Mouse (Mus musculus): Measurements from ENCODE around the gene Zbtb49. TPM values are rescaled to one million over a fixed set of nuclear protein-coding genes. Genes with fewer than 3 reads are reported as not detected.

Gene Zbtb49
- polyA plus RNA-seq (2012; ENCODE audit: insufficient read depth, insufficient read length, missing spikeins) = 1.3 and 1.7 TPM in 2 replicates

DNA sequence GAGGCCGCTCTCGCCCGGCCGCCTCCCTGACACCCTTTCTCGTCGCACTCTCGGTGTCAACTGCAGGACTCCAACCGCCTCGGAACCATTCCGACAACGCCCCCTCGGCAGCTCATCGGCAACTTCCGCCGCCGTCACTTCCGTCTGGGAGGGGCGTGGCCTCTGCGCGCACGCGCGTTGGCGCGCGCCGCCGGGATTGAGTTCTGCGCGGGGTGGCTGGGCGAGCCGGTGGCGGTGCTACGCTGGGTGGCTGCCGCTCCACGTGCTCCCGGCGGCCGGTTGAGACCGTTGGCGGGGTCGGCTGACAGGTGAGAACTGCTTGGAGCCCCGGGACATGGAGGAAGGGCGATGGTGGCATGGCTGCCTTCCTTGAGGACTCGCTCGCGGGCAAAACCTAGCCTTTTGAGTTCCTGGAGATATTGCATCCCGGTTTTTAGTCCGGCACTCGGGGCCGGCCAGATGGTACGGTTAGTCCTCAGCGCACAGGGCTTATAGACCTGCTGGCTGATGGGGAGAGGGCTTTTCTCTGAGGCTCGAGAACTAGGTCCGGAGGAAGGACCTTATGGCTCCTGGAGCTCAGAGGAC lies at the start of gene Zbtb49, which contains the start of gene Lyar:
Gene Zbtb49 (minus strand): TSS at position 130 of the 585 bp plus-strand sequence.
Gene Lyar (plus strand): TSS at position 143 of the 585 bp plus-strand sequence.
- peak within 1 kb of the TSS; percentile 100 for H3K4me3 ChIP-seq (ENCODE audit: insufficient read depth, low read depth, low read length)
- H3K4me1 ChIP-seq (ENCODE audit: control insufficient read depth, insufficient read depth, insufficient read length, low read length) = peaks cover 5% of the 10 kb centered on the region; the same call in 1 of the 2 replicates
- H3K27ac ChIP-seq (replicated peaks; ENCODE audit: low read depth, low read length) = peak within 1 kb of the TSS; percentile 63

DNA sequence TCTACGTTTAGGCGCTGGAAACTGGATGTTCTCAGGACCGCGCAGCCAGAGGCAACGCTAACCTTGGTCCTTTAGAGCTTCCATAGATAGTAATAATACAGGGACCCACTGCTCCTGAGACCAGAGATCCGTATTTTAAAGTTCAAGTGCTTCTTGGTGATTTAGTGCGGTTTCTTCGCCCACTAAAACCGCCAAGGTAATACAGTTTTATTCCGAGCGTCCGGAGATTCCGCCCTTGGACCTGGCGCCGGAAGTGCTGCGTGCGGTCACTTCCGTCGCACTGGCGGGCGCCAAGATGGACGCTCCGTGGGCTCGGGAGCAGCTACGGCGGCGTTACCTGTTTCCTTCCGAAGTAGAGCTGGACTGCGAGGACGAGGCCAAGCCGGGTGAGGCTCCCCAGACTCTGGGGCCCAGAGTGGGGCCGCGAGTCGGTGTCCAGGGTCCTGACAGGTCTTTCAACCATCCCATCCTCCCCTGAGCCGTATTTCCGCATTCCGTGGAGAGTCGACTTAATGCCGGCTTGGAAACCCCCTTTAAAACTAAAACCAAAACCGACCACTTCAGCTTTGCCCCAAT lies 39.9 kb upstream of the Zbtb49 start, which contains the start of gene Tmem128:
Gene Tmem128 (plus strand): TSS at position 79 of the 576 bp plus-strand sequence.
- peak within 1 kb of the TSS; percentile 86 for H3K4me3 ChIP-seq (ENCODE audit: insufficient read depth, low read depth, low read length)
- H3K4me1 ChIP-seq (ENCODE audit: control insufficient read depth, insufficient read depth, insufficient read length, low read length) = no peaks in the 10 kb centered on the region
- H3K27ac ChIP-seq (replicated peaks; ENCODE audit: low read depth, low read length) = peak within 1 kb of the TSS; percentile 95

DNA sequence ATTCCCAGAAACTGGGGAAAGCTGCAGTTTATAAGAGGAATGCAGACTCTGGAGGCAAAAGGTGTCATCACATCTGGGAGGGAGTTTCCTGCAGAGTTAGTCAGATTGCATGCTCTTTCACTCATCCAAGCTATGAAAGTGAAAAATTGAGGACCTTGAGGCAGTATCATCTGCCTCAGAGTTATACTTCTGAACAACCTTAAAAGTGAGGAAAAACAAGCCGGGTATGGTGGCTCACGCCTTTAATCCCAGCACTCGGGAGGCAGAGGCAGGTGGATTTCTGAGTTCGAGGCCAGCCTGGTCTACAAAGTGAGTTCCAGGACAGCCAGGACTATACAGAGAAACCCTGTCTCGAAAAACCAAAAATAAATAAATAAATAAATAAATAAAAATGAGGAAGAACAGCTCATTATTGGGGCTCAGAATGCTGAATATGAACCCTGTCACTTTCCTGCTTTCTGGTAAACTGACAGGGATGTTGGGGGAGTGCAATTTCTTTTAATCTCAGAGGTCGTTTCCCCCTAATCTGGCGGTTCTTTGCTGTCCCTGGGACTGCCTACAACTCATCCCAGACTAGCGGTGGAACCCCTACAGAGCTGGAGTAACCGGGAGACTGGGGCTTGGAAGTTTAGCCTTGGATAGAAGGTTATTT lies 39.3 kb upstream of the Zbtb49 start:
- Histone ChIP-seq H3K4me1 (ENCODE audit: control insufficient read depth, insufficient read depth, insufficient read length, low read length) (no peaks in the 10 kb centered on the region), H3K4me3 (ENCODE audit: insufficient read depth, low read depth, low read length) (peak overlapping the region; percentile 86), H3K27ac (replicated peaks; ENCODE audit: low read depth, low read length) (peak overlapping the region; percentile 95)

DNA sequence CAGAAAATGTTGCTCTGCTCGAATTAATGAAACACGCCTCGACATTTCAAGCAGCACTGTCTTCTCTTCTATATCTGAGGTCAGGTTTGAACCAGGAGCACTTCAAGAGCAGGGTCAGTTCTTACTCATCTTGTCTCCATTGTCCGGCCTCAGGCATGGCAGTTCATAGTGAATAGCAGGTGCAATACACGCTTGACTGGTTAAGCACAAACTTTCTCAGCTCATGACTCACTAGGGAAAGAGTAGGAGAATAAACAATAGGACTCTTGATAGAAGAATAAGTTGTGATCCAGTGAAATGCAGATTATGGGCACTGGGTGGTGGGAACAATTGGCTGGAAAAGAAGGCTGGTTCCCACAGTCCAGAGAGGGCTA lies 38.5 kb upstream of the Zbtb49 start:
- Histone ChIP-seq H3K4me3 (ENCODE audit: insufficient read depth, low read depth, low read length) (no peak overlapping the region), H3K4me1 (ENCODE audit: control insufficient read depth, insufficient read depth, insufficient read length, low read length) (no peaks in the 10 kb centered on the region), H3K27ac (replicated peaks; ENCODE audit: low read depth, low read length) (no peak overlapping the region)

DNA sequence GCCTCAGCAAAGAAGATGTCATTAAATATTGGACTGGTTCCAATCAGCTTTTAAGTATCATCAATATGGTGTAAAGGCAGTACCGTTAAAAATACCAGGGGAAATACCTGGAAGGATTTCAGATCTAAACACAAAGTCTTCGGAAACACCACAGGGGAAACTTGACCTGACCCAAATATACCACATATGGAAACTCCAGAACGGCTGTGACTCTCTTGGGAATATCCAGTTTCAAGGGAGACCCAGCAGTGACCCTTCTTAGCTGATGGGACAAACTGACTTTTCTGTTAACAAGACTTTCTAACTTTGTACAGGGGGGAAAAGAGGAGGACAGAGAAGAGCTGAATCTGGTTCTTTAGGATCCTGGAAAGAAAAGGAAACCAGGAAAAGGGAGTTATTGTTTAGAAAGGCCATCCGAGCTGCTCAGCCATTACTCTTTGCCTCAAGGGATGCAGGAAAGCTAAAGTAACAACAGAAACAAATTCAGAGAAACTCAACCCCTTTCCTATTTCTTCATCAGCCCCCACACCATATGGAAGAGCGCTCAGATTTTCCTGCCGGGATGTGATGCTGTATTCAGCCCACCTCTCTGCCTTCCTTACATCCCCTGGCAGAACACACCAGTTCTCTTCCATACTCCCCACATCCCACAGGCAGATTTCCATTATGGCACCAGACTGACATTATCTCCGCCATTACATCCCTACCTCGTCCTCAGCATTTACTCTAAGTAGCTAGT lies 37.9 kb upstream of the Zbtb49 start:
- Histone ChIP-seq H3K27ac (replicated peaks; ENCODE audit: low read depth, low read length) (no peak overlapping the region), H3K4me1 (ENCODE audit: control insufficient read depth, insufficient read depth, insufficient read length, low read length) (no peaks in the 10 kb centered on the region), H3K4me3 (ENCODE audit: insufficient read depth, low read depth, low read length) (no peak overlapping the region)

DNA sequence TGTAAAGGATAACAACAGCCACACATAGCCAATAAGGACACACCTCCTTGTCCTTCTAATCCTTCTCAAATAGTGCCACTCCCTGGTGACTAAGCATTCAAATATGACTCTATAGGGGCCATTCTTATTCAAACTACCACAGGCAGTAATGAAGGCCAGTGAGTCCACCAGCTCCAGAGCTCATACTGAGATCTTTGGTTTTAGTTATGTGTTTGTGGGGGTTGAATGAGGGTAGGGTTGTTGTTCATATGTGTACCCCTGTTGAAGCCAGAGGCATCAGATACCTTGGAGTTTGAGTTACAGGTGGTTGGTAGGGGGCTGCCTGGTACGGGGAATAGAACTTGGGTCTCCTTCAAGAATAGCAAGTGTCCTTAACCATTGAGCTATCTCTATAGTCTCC lies 36.3 kb upstream of the Zbtb49 start:
- H3K4me1 ChIP-seq (ENCODE audit: control insufficient read depth, insufficient read depth, insufficient read length, low read length) = no peaks in the 10 kb centered on the region

DNA sequence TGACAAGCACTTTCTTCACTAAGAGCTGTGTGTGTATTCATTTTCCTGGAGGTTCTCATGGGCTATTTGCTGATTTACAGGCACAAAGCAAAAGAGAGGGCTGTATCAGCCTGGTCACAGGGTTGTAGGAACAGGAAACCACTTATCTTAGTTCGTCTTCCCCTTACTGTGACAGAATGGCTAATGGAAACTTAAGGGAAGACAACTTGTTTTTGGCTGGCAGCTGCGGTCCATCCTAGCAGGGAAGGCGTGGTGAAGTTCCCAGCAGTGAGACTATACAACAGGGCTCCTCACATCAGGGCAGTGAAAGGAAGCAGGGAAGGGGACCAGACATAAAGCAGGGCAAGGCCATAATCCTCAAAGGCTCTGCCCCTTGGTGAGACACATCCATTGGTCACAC lies 35.4 kb upstream of the Zbtb49 start:
- no peak overlapping the region for H3K4me3 ChIP-seq (ENCODE audit: insufficient read depth, low read depth, low read length)
- H3K27ac ChIP-seq (replicated peaks; ENCODE audit: low read depth, low read length) = no peak overlapping the region
- no peaks in the 10 kb centered on the region for H3K4me1 ChIP-seq (ENCODE audit: control insufficient read depth, insufficient read depth, insufficient read length, low read length)

More for the DNA sequence above, 36.3 kb upstream of the Zbtb49 start:
- Histone ChIP-seq H3K27ac (replicated peaks; ENCODE audit: low read depth, low read length) (no peak overlapping the region), H3K4me3 (ENCODE audit: insufficient read depth, low read depth, low read length) (no peak overlapping the region)

DNA sequence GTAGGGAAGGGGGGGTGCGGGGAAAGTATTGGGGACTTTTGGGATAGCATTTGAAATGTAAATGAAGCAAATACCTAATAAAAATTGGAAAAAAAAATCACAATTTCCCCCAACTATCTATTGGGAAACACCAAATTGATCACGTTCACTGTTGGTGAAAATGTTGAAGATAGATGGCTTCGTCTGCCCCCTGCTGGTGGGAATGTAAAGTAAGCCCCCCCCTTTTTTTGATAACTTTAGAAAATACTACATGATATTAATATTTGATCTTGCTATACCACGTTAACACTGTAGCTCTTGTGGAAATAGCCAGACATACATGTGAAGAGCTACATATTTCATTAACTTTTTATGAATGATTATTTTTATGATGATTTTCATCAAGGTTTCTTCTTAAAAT lies 34.9 kb upstream of the Zbtb49 start:
- no peaks in the 10 kb centered on the region for H3K4me1 ChIP-seq (ENCODE audit: control insufficient read depth, insufficient read depth, insufficient read length, low read length)
- no peak overlapping the region for H3K4me3 ChIP-seq (ENCODE audit: insufficient read depth, low read depth, low read length)
- no peak overlapping the region for H3K27ac ChIP-seq (replicated peaks; ENCODE audit: low read depth, low read length)

DNA sequence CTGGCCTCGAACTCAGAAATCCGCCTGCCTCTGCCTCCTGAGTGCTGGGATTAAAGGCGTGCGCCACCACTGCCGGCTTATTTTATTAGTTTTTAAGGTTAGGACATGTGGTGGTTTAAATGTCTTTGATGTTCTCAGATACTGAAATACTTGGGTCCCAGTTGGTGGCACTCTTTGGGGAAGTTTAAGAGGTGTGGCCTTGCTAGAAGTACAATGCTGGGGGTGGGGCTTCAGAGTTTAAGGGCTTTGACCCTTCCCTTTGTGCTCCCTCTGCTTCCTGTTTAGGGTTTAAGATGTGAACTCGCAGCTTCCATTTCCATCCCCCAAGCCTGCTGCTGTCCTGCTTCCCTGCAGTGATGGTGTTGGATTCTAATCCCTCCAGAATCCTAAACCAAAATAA lies 21.7 kb upstream of the Zbtb49 start:
- Histone ChIP-seq H3K4me1 (ENCODE audit: control insufficient read depth, insufficient read depth, insufficient read length, low read length) (no peaks in the 10 kb centered on the region), H3K4me3 (ENCODE audit: insufficient read depth, low read depth, low read length) (no peak overlapping the region), H3K27ac (replicated peaks; ENCODE audit: low read depth, low read length) (no peak overlapping the region)

DNA sequence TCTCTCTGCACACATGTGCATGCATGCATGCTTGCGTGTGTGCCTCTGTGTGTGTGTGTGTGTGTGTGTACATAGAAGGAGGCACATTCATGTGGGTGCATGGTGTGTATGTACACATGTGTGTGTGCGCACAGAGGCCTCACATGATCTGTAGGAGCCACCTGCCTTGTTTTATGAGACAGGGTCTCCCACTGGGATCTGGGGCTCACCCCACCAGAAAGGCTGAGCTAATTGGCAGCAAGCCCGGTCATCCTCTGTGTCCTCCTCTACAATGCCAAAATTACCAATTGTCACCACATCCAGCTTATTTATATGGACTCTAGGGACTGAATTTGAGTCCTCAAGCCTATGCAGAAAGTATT lies 21.2 kb upstream of the Zbtb49 start:
- no peaks in the 10 kb centered on the region for H3K4me1 ChIP-seq (ENCODE audit: control insufficient read depth, insufficient read depth, insufficient read length, low read length)
- no peak overlapping the region for H3K27ac ChIP-seq (replicated peaks; ENCODE audit: low read depth, low read length)
- H3K4me3 ChIP-seq (ENCODE audit: insufficient read depth, low read depth, low read length) = no peak overlapping the region

DNA sequence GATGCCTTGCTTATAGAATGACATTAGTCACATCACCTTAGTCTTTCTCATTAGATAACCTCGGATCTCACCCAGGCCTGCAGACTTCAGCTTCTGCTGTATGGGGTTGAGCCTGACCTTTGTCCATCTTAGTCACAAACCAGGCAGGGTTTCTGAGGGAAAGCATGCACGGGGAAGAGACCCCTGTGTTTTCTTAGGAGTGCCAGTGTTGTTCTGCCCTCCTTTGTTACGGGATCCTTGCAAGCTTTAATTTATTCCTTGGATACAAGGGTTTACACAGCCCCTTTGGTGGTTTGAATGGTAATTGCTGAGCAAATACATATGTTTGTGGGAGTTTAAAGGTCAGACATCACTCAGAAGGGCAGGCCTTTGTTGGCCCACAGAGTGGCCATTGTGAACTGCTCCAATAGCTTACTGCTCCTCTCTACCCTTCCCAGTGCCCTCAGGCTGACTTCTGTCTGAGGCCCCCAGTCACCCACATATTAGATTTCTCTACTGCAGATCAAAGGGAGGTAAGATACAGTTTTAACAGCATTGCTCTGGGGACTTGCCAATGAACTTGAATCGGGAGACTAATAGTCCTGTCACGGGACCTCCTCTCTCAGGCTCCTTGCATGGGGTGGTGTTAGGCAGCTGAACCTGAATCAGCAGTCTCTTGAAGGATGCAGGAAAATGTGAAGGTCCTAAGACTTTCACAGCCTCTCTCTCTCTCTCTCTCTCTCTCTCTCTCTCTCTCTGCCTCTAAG lies 20.6 kb upstream of the Zbtb49 start:
- Histone ChIP-seq H3K4me1 (ENCODE audit: control insufficient read depth, insufficient read depth, insufficient read length, low read length) (no peaks in the 10 kb centered on the region), H3K4me3 (ENCODE audit: insufficient read depth, low read depth, low read length) (no peak overlapping the region)

DNA sequence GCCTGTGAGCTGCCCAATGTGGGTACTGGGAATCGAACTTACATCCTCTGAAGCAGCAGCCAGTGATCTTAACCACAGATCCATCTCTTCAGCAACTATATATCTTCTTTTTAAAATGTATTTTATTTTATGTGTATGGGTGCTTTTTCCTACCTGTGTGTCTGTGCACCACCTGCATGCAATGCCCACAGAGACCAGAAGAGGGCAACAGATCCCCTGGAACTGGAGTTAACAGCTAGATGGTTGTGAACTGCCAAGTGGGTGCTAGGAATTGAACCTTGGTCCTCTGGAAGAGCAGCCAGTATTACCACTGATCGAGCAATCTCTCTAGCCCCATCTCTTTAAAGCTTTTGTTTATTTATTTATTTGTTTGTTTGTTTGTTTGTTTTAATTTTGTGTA lies 16.4 kb upstream of the Zbtb49 start:
- Histone ChIP-seq H3K4me1 (ENCODE audit: control insufficient read depth, insufficient read depth, insufficient read length, low read length) (no peaks in the 10 kb centered on the region), H3K27ac (replicated peaks; ENCODE audit: low read depth, low read length) (no peak overlapping the region), H3K4me3 (ENCODE audit: insufficient read depth, low read depth, low read length) (no peak overlapping the region)

More for the DNA sequence above, 20.6 kb upstream of the Zbtb49 start:
- no peak overlapping the region for H3K27ac ChIP-seq (replicated peaks; ENCODE audit: low read depth, low read length)

DNA sequence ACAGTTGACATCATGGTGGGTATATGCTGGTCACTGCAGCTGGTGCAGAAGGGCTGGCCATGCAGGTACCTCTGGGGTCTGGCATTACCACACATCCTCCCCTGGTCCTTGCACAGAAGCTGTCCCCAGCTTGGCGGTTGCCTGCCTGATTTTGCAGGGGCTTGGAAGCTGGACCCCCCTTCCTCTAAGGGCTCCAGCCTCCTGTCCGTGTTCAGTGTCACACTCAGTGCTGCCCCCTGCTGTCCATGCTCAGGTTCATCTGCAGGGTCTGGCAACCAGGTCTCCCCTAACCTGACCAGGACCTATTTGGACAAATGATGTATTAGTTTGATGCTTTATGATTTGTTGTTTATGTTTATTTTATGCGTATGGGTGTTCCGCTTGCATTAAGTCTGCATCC lies 15.2 kb upstream of the Zbtb49 start:
- no peak overlapping the region for H3K4me3 ChIP-seq (ENCODE audit: insufficient read depth, low read depth, low read length)
- no peaks in the 10 kb centered on the region for H3K4me1 ChIP-seq (ENCODE audit: control insufficient read depth, insufficient read depth, insufficient read length, low read length)
- no peak overlapping the region for H3K27ac ChIP-seq (replicated peaks; ENCODE audit: low read depth, low read length)

DNA sequence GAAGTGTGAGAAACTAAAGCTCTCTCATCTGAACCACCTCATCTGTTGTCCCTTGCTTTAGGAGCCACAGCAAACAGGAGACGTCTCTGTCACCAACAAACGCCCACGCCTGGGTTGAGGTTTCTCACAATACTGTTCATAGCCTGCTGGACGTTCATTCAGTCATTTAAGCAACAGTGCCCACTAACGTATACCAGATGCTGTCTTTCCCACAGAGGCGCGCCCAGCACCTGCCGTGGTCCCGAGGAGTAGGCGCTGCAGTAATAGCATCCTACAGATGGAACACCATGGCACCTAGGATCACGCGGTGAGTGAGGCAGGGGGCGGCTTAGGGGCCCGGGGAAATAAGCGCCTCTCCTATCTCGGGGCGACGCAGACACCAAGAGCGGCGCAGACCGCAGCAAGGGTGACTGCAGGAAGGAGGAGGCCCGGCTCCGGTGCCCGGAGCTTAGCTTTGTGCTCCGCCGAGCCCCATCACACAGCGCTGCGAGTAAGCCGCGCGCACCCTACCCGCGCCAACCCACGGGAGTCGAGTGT lies 418 bp downstream of the Zbtb49 start:
- H3K4me1 ChIP-seq (ENCODE audit: control insufficient read depth, insufficient read depth, insufficient read length, low read length) = peaks cover 5% of the 10 kb centered on the region; the same call in 1 of the 2 replicates
- H3K27ac ChIP-seq (replicated peaks; ENCODE audit: low read depth, low read length) = peak overlapping the region; percentile 56; the same call in 1 of the 2 replicates
- peak overlapping the region; percentile 100 for H3K4me3 ChIP-seq (ENCODE audit: insufficient read depth, low read depth, low read length)
